Mouse (Mus musculus) liver, embryonic 15.5 days (tissue): ENCODE measurements around the gene Tbl1xr1. TPM values are rescaled to one million over a fixed set of nuclear protein-coding genes. Genes with fewer than 3 reads are reported as not detected.

Experiments used
- ATAC-seq: fragments of 200-750 bp; cut with Nextera tagmentation; 2 replicates; pipeline ENCODE4 v1.8.0; 2017; ENCODE audit warnings: moderate number of reproducible peaks, mild to moderate bottlenecking, moderate library complexity; ENCODE audit not compliant: insufficient read depth
- H3K27ac ChIP-seq: fragments of 300-500 bp; sonication (generic); replicated peaks from 2 replicates; pipeline ENCODE4 v1.5.1; 2015; ENCODE audit warnings: mild to moderate bottlenecking, inconsistent platforms
- H3K27me3 ChIP-seq: fragments of 300-500 bp; sonication (generic); 2 replicates; pipeline ENCODE4 v1.6.1; 2015; ENCODE audit warnings: mild to moderate bottlenecking, inconsistent platforms
- H3K36me3 ChIP-seq: fragments of 300-500 bp; sonication (generic); replicated peaks from 2 replicates; pipeline ENCODE4 v1.6.1; 2015; ENCODE audit warnings: moderate library complexity, mild to moderate bottlenecking, inconsistent platforms
- H3K4me1 ChIP-seq: fragments of 300-500 bp; sonication (generic); replicated peaks from 2 replicates; pipeline ENCODE4 v1.6.1; 2015; ENCODE audit warnings: inconsistent platforms
- H3K4me2 ChIP-seq: fragments of 300-500 bp; sonication (generic); 2 replicates; pipeline ENCODE4 v1.6.1; 2015; ENCODE audit warnings: moderate library complexity, mild to moderate bottlenecking, inconsistent platforms
- H3K4me3 ChIP-seq: fragments of 300-500 bp; sonication (generic); replicated peaks from 2 replicates; pipeline ENCODE4 v1.5.1; 2015; ENCODE audit warnings: mild to moderate bottlenecking, inconsistent platforms
- H3K9ac ChIP-seq: fragments of 300-500 bp; sonication (generic); 2 replicates; pipeline ENCODE4 v1.6.1; 2015; ENCODE audit warnings: moderate library complexity, mild to moderate bottlenecking, inconsistent platforms
- H3K9me3 ChIP-seq: fragments of 300-500 bp; sonication (generic); replicated peaks from 2 replicates; pipeline ENCODE4 v1.6.1; 2016; ENCODE audit warnings: inconsistent platforms
- WGBS: fragments of 180-500 bp; shearing (Covaris S2); methylation state at CpG from one replicate; pipeline ENCODE4 v1.1.7; 2015; ENCODE audit warnings: mixed read lengths; ENCODE audit not compliant: insufficient replicate concordance; 5-methylcytosine and 5-hydroxymethylcytosine counted together
- polyA plus RNA-seq: library from polyadenylated mRNA; unstranded; fragments of >200 nt; fragmentation: Nextera tagmentation; extraction: Ambion mirVana; gene quantifications from 2 replicates; pipeline ENCODE4 v1.2.1, GENCODE M21; 2015

Tbl1xr1 gene
- polyA plus RNA-seq: 4.7 and 6.3 TPM in 2 replicates

GRCm38 (mm10) chr3:22076561-22076935 is at the start of gene Tbl1xr1:
Gene Tbl1xr1, plus strand, starts transcription at chr3:22076652.
- ATAC-seq: peak; percentile 72
- peaks cover 53% of the 10 kb centered on the region for H3K4me1 ChIP-seq
- peak within 1 kb of the TSS; percentile 89 for H3K4me2 ChIP-seq
- H3K27me3 ChIP-seq: no peaks in the 10 kb centered on the region
- H3K27ac ChIP-seq: peak within 1 kb of the TSS; percentile 92
- peak within 1 kb of the TSS; percentile 80 for H3K9ac ChIP-seq
- H3K36me3 ChIP-seq: 0 out of 2 replicates have a peak, but pooled peaks cover 3% of the 10 kb centered on the region
- WGBS: 2% methylated on average over 33 of the region's 46 CpGs
- H3K4me3 ChIP-seq: peak within 1 kb of the TSS; percentile 87
- no peaks in the 10 kb centered on the region for H3K9me3 ChIP-seq

- H3K9me3 ChIP-seq: no peaks in the 10 kb centered on the region
- no peak overlapping the region for H3K27ac ChIP-seq
- no peaks in the 10 kb centered on the region for H3K36me3 ChIP-seq
- no peaks in the 10 kb centered on the region for H3K4me1 ChIP-seq
- 71% methylated on average over 4 of the region's 4 CpGs for WGBS
- H3K9ac ChIP-seq: no peak overlapping the region
- H3K4me2 ChIP-seq: no peak overlapping the region
- H3K4me3 ChIP-seq: no peak overlapping the region
- no peaks in the 10 kb centered on the region for H3K27me3 ChIP-seq
- ATAC-seq: no peak
Observed at GRCm38 (mm10) chr3:22038004-22038403, 38.4 kb upstream of the Tbl1xr1 start.

- WGBS: 72% methylated on average over 8 of the region's 8 CpGs
- Histone ChIP-seq H3K27me3 (no peaks in the 10 kb centered on the region), H3K4me2 (no peak overlapping the region), H3K36me3 (no peaks in the 10 kb centered on the region), H3K9ac (no peak overlapping the region), H3K27ac (no peak overlapping the region), H3K9me3 (no peaks in the 10 kb centered on the region), H3K4me1 (no peaks in the 10 kb centered on the region), H3K4me3 (no peak overlapping the region)
- ATAC-seq: no peak
Observed at GRCm38 (mm10) chr3:22039036-22039795, 37.2 kb upstream of the Tbl1xr1 start.

- ATAC-seq: no peak
- 78% methylated on average over 6 of the region's 6 CpGs for WGBS
- H3K9ac ChIP-seq: no peak overlapping the region
- no peak overlapping the region for H3K4me2 ChIP-seq
- no peak overlapping the region for H3K27ac ChIP-seq
- no peaks in the 10 kb centered on the region for H3K4me1 ChIP-seq
- no peaks in the 10 kb centered on the region for H3K27me3 ChIP-seq
- H3K36me3 ChIP-seq: no peaks in the 10 kb centered on the region
- no peak overlapping the region for H3K4me3 ChIP-seq
- H3K9me3 ChIP-seq: no peaks in the 10 kb centered on the region
Observed at GRCm38 (mm10) chr3:22040627-22041026, 35.8 kb upstream of the Tbl1xr1 start.

- no peaks in the 10 kb centered on the region for H3K9me3 ChIP-seq
- 79% methylated on average over 14 of the region's 14 CpGs for WGBS
- no peak overlapping the region for H3K9ac ChIP-seq
- no peaks in the 10 kb centered on the region for H3K27me3 ChIP-seq
- no peaks in the 10 kb centered on the region for H3K4me1 ChIP-seq
- no peak overlapping the region for H3K27ac ChIP-seq
- no peaks in the 10 kb centered on the region for H3K36me3 ChIP-seq
- no peak for ATAC-seq
- no peak overlapping the region for H3K4me3 ChIP-seq
- no peak overlapping the region for H3K4me2 ChIP-seq
Observed at GRCm38 (mm10) chr3:22047203-22047602, 29.2 kb upstream of the Tbl1xr1 start.

GRCm38 (mm10) chr3:22056664-22057328 is 19.7 kb upstream of the Tbl1xr1 start:
- H3K4me1 ChIP-seq: no peaks in the 10 kb centered on the region
- 68% methylated on average over 4 of the region's 4 CpGs for WGBS

GRCm38 (mm10) chr3:22058206-22058804 is 18.1 kb upstream of the Tbl1xr1 start:
- no peak overlapping the region for H3K4me2 ChIP-seq
- no peak for ATAC-seq
- WGBS: 55% methylated on average over 7 of the region's 7 CpGs

More at GRCm38 (mm10) chr3:22056664-22057328, 19.7 kb upstream of the Tbl1xr1 start:
- Histone ChIP-seq H3K9me3 (no peaks in the 10 kb centered on the region), H3K4me2 (no peak overlapping the region), H3K27ac (no peak overlapping the region), H3K9ac (no peak overlapping the region), H3K4me3 (no peak overlapping the region), H3K36me3 (no peaks in the 10 kb centered on the region), H3K27me3 (no peaks in the 10 kb centered on the region)
- ATAC-seq: no peak

GRCm38 (mm10) chr3:22061163-22061562 is 15.3 kb upstream of the Tbl1xr1 start:
- Histone ChIP-seq H3K4me2 (no peak overlapping the region), H3K4me1 (no peaks in the 10 kb centered on the region), H3K27me3 (no peaks in the 10 kb centered on the region), H3K27ac (no peak overlapping the region), H3K9ac (no peak overlapping the region), H3K4me3 (no peak overlapping the region), H3K9me3 (no peaks in the 10 kb centered on the region), H3K36me3 (no peaks in the 10 kb centered on the region)
- WGBS: 55% methylated on average over 4 of the region's 4 CpGs
- no peak for ATAC-seq

More at GRCm38 (mm10) chr3:22058206-22058804, 18.1 kb upstream of the Tbl1xr1 start:
- Histone ChIP-seq H3K4me1 (no peaks in the 10 kb centered on the region), H3K36me3 (no peaks in the 10 kb centered on the region), H3K4me3 (no peak overlapping the region), H3K9ac (no peak overlapping the region), H3K27me3 (no peaks in the 10 kb centered on the region), H3K27ac (no peak overlapping the region), H3K9me3 (no peaks in the 10 kb centered on the region)

GRCm38 (mm10) chr3:22068621-22069020 is 7.8 kb upstream of the Tbl1xr1 start:
- 63% methylated on average over 5 of the region's 5 CpGs for WGBS
- Histone ChIP-seq H3K9me3 (no peaks in the 10 kb centered on the region), H3K9ac (no peak overlapping the region), H3K27me3 (no peaks in the 10 kb centered on the region), H3K4me3 (no peak overlapping the region), H3K36me3 (no peaks in the 10 kb centered on the region), H3K4me1 (no peaks in the 10 kb centered on the region), H3K4me2 (no peak overlapping the region), H3K27ac (no peak overlapping the region)
- ATAC-seq: no peak

GRCm38 (mm10) chr3:22073916-22074315 is 2.5 kb upstream of the Tbl1xr1 start:
- H3K9ac ChIP-seq: no peak overlapping the region
- no peaks in the 10 kb centered on the region for H3K27me3 ChIP-seq
- no peaks in the 10 kb centered on the region for H3K9me3 ChIP-seq
- 61% methylated on average over 1 of the region's 1 CpGs for WGBS
- H3K4me3 ChIP-seq: no peak overlapping the region
- H3K4me2 ChIP-seq: no peak overlapping the region
- no peak overlapping the region for H3K27ac ChIP-seq
- no peaks in the 10 kb centered on the region for H3K36me3 ChIP-seq
- ATAC-seq: no peak
- H3K4me1 ChIP-seq: peaks cover 36% of the 10 kb centered on the region

GRCm38 (mm10) chr3:22074591-22075294 is 1.7 kb upstream of the Tbl1xr1 start:
- peak; percentile 45; the same call in 1 of the 2 replicates for ATAC-seq
- Histone ChIP-seq H3K27ac (peak overlapping the region; percentile 92), H3K4me1 (peaks cover 44% of the 10 kb centered on the region), H3K36me3 (0 out of 2 replicates have a peak, but pooled peaks cover 1% of the 10 kb centered on the region), H3K9ac (no peak overlapping the region), H3K4me3 (peak overlapping the region; percentile 87), H3K4me2 (peak overlapping the region; percentile 89), H3K27me3 (no peaks in the 10 kb centered on the region), H3K9me3 (no peaks in the 10 kb centered on the region)
- WGBS: 27% methylated on average over 11 of the region's 11 CpGs
